Mouse (Mus musculus) liver, postnatal 0 days (tissue): Measurements from ENCODE around the gene Sectm1a. TPM values are rescaled to one million over a fixed set of nuclear protein-coding genes. Genes with fewer than 3 reads are reported as not detected.
"Not testable (repeated sequence)": the region's sequence is repeated elsewhere in the genome, so short reads cannot be mapped to it uniquely, and the experiment has no call there.

Source experiments
- ATAC-seq: fragments of 200-750 bp; cut with Nextera tagmentation; 2 replicates; pipeline ENCODE4 v1.8.0; 2017; ENCODE audit warnings: mild to moderate bottlenecking, moderate library complexity
- DNase-seq: peaks from one replicate; pipeline ENCODE4 v3.0.0-alpha.2; 2016
- H3K27ac ChIP-seq: fragments of 300-500 bp; sonication (generic); 2 replicates; pipeline ENCODE4 v1.5.1; 2014; ENCODE audit warnings: antibody characterized with exemption, moderate library complexity, mild to moderate bottlenecking, low read depth
- H3K27me3 ChIP-seq: fragments of 300-500 bp; sonication (generic); 2 replicates; pipeline ENCODE4 v1.6.1; 2014; ENCODE audit warnings: low read length, control low read depth, mixed read lengths; ENCODE audit not compliant: insufficient read depth
- H3K36me3 ChIP-seq: fragments of 300-500 bp; sonication (generic); replicated peaks from 2 replicates; pipeline ENCODE4 v1.6.1; 2014; ENCODE audit warnings: mild to moderate bottlenecking, control low read depth, low read length, moderate library complexity, mixed read lengths; ENCODE audit not compliant: insufficient read depth
- H3K4me1 ChIP-seq: fragments of 300-500 bp; sonication (generic); 2 replicates; pipeline ENCODE4 v1.6.1; 2014; ENCODE audit warnings: antibody characterized with exemption, mild to moderate bottlenecking, control low read depth; ENCODE audit not compliant: insufficient read depth
- H3K4me2 ChIP-seq: fragments of 300-500 bp; sonication (generic); 2 replicates; pipeline ENCODE4 v1.6.1; 2014; ENCODE audit warnings: low read depth, mild to moderate bottlenecking, low read length, moderate library complexity, mixed read lengths
- H3K4me3 ChIP-seq: fragments of 300-500 bp; sonication (generic); 2 replicates; pipeline ENCODE4 v1.5.1; 2014; ENCODE audit warnings: low read depth, low read length
- H3K9ac ChIP-seq: fragments of 300-500 bp; sonication (generic); replicated peaks from 2 replicates; pipeline ENCODE4 v1.6.1; 2014; ENCODE audit warnings: mild to moderate bottlenecking, moderate library complexity
- H3K9me3 ChIP-seq: fragments of 300-500 bp; sonication (generic); 2 replicates; pipeline ENCODE4 v1.6.1; 2016; ENCODE audit warnings: mild to moderate bottlenecking, control low read depth, low read length, mixed read lengths
- CTCF ChIP-seq: sonication (generic); IDR thresholded peaks from 2 replicates; pipeline ENCODE4 v1.5.1; 2016; ENCODE audit warnings: antibody characterized with exemption, low read depth
- EP300 ChIP-seq: IDR thresholded peaks from 2 replicates; pipeline ENCODE4 v1.6.1; 2016; ENCODE audit warnings: antibody characterized with exemption, low read depth, mild to moderate bottlenecking
- WGBS: fragments of 180-500 bp; shearing (Covaris S2); extraction: QIAGEN DNeasy Blood & Tissue Kit; methylation state at CpG from one replicate; pipeline ENCODE4 v1.1.7; 2014; ENCODE audit not compliant: insufficient replicate concordance; 5-methylcytosine and 5-hydroxymethylcytosine counted together
- polyA plus RNA-seq: library from polyadenylated mRNA; unstranded; fragments of >200 nt; fragmentation: Nextera tagmentation; extraction: Ambion mirVana; gene quantifications from 2 replicates; pipeline ENCODE4 v1.2.1, GENCODE M21; 2015

The Sectm1a gene
- polyA plus RNA-seq, 1 experiment from 2014 or later = 1.7 TPM

- Histone ChIP-seq H3K4me3 (no peak overlapping the region), H3K4me2 (no peak overlapping the region), H3K4me1 (no peaks in the 10 kb centered on the region), H3K27ac (no peak overlapping the region), H3K9ac (no peak overlapping the region), H3K9me3 (no peaks in the 10 kb centered on the region), H3K27me3 (no peaks in the 10 kb centered on the region), H3K36me3 (no peaks in the 10 kb centered on the region)
- DNase-seq (no peak), ATAC-seq (no peak)
- no peak for TF ChIP-seq EP300
- peak; percentile 54 for TF ChIP-seq CTCF
- WGBS = 46% methylated on average over 2 of the region's 2 CpGs
Observed at GRCm38 (mm10) chr11:121047826-121048399, 33.1 kb downstream of the Sectm1a start.

GRCm38 (mm10) chr11:121045286-121045685, 35.7 kb downstream of the Sectm1a start:
- H3K27ac ChIP-seq = no peak overlapping the region
- DNase-seq (no peak), ATAC-seq (no peak)
- no peaks in the 10 kb centered on the region for H3K36me3 ChIP-seq
- H3K27me3 ChIP-seq = no peaks in the 10 kb centered on the region
- no peak overlapping the region for H3K9ac ChIP-seq
- TF ChIP-seq EP300 = no peak
- no peak for TF ChIP-seq CTCF
- H3K4me1 ChIP-seq = no peaks in the 10 kb centered on the region
- H3K4me3 ChIP-seq = no peak overlapping the region
- no peaks in the 10 kb centered on the region for H3K9me3 ChIP-seq
- 65% methylated on average over 1 of the region's 1 CpGs for WGBS
- no peak overlapping the region for H3K4me2 ChIP-seq

- not testable (repeated sequence) for H3K36me3 ChIP-seq
- 55% methylated on average over 1 of the region's 1 CpGs for WGBS
Observed at GRCm38 (mm10) chr11:121043025-121043424, 38.0 kb downstream of the Sectm1a start.

GRCm38 (mm10) chr11:121042480-121042879, 38.5 kb downstream of the Sectm1a start:
- 68% methylated on average over 4 of the region's 4 CpGs for WGBS
- H3K36me3 ChIP-seq = no peaks in the 10 kb centered on the region
- H3K4me1 ChIP-seq = no peaks in the 10 kb centered on the region
- no peak overlapping the region for H3K4me2 ChIP-seq
- H3K9ac ChIP-seq = no peak overlapping the region
- ATAC-seq (no peak), DNase-seq (no peak)
- H3K27me3 ChIP-seq = no peaks in the 10 kb centered on the region
- H3K27ac ChIP-seq = no peak overlapping the region
- H3K4me3 ChIP-seq = no peak overlapping the region
- H3K9me3 ChIP-seq = no peaks in the 10 kb centered on the region
- TF ChIP-seq EP300 = no peak
- TF ChIP-seq CTCF = no peak

More at GRCm38 (mm10) chr11:121043025-121043424, 38.0 kb downstream of the Sectm1a start:
- ATAC-seq, DNase-seq, H3K27ac ChIP-seq, H3K9ac ChIP-seq, H3K27me3 ChIP-seq, H3K4me1 ChIP-seq, H3K4me3 ChIP-seq, H3K9me3 ChIP-seq, H3K4me2 ChIP-seq: not testable (repeated sequence)

GRCm38 (mm10) chr11:121041636-121042035, 39.4 kb downstream of the Sectm1a start:
- no peaks in the 10 kb centered on the region for H3K36me3 ChIP-seq
- H3K9me3 ChIP-seq = no peaks in the 10 kb centered on the region
- H3K9ac ChIP-seq = no peak overlapping the region
- no peaks in the 10 kb centered on the region for H3K27me3 ChIP-seq
- no peak overlapping the region for H3K27ac ChIP-seq
- H3K4me3 ChIP-seq = no peak overlapping the region
- ATAC-seq (no peak), DNase-seq (no peak)
- no peak overlapping the region for H3K4me2 ChIP-seq
- no peaks in the 10 kb centered on the region for H3K4me1 ChIP-seq
- TF ChIP-seq CTCF (no peak), EP300 (no peak)
- 69% methylated on average over 4 of the region's 4 CpGs for WGBS

- Histone ChIP-seq H3K4me2 (no peak overlapping the region), H3K36me3 (no peaks in the 10 kb centered on the region), H3K4me3 (no peak overlapping the region), H3K9me3 (no peaks in the 10 kb centered on the region), H3K9ac (no peak overlapping the region), H3K4me1 (no peaks in the 10 kb centered on the region), H3K27ac (no peak overlapping the region), H3K27me3 (no peaks in the 10 kb centered on the region)
- TF ChIP-seq EP300 (no peak), CTCF (peak; percentile 87)
- ATAC-seq (peak; percentile 74), DNase-seq (peak; percentile 84)
- WGBS = 5% methylated on average over 4 of the region's 4 CpGs
Observed at GRCm38 (mm10) chr11:121041212-121041611, 39.8 kb downstream of the Sectm1a start.

- Histone ChIP-seq H3K4me1 (no peaks in the 10 kb centered on the region), H3K27ac (no peak within 1 kb of the TSS), H3K4me3 (no peak within 1 kb of the TSS), H3K4me2 (no peak within 1 kb of the TSS), H3K27me3 (no peaks in the 10 kb centered on the region), H3K9ac (no peak within 1 kb of the TSS), H3K36me3 (no peaks in the 10 kb centered on the region), H3K9me3 (no peaks in the 10 kb centered on the region)
- no peak for ATAC-seq
- TF ChIP-seq EP300 = no peak
- no peak for TF ChIP-seq CTCF
- 41% methylated on average over 5 of the region's 5 CpGs for WGBS
- no peak for DNase-seq
Observed at GRCm38 (mm10) chr11:121039302-121039701, 41.7 kb downstream of the Sectm1a start, which contains the start of gene Cd7. Cd7 (minus strand) TSS chr11:121039418.
